Mouse (Mus musculus): ENCODE measurements around the gene Plekhh2.
"Not testable (repeated sequence)": the region's sequence is repeated elsewhere in the genome, so short reads cannot be mapped to it uniquely, and the experiment has no call there.

Plekhh2 gene

DNA sequence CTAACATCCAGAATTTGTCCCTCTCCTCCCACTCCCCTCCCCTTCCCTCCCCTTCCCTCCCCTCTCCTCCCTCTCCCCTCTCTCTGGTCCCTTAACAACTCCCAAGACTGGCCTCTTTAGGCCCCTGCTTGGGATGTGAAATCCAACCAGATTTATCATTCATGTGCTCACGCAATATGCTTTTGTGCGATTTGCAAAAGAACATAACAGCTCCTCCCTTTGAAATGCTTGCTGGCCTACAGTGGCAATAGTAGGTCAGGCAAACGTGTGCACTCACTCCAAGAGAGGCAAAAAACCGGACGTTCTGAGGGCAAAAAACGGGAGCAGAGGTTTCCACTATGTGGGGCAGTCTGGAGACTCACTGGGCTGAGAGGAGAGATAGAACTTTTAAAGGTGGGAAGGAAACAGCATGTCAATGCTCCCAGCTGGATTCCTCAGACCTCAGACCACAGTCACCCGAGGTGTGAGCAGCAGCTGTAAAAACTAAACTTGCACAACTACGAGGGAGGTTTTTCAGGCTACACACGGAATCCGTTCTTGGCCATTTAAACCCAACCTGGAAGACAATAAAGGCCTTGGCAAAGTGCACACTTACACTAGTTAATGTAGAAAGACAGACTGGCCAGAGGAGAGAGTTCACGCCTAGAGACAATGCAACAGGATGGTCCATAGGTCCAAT, 595 bp upstream of the Plekhh2 start:
- DNase-seq (ENCODE audit: extremely low read depth, insufficient read length, low spot score), result peak; percentile 52

- DNase-seq (ENCODE audit: extremely low read depth, insufficient read length, low spot score), result no peak
These were observed 906 bp downstream of the Plekhh2 start for GRCm38 (mm10) chr17:84512516-84513085.

GRCm38 (mm10) chr17:84515901-84516300, 4.2 kb downstream of the Plekhh2 start:
- no peak for DNase-seq (ENCODE audit: extremely low read depth, insufficient read length, low spot score)

DNA sequence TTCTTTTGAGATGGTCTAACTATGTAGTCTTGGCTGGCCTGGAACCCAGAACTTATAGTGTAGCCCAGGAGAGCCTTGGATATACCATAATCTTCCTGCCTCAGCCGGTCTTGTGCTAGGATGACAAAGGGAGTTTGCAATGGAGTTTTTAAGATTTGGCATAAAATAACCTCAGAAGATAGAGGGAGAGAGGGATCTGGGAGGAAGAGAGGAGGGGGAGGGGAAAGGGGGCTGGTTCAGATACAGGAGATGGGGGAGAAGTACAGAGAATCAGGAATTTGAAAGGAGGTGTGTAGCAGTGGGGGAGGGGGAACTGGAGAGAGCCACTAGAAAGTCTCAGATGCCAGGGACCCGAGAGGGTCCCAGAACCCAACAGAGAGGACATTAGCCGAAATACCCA, 7.7 kb downstream of the Plekhh2 start:
- DNase-seq (ENCODE audit: extremely low read depth, insufficient read length, low spot score), result no peak

DNA sequence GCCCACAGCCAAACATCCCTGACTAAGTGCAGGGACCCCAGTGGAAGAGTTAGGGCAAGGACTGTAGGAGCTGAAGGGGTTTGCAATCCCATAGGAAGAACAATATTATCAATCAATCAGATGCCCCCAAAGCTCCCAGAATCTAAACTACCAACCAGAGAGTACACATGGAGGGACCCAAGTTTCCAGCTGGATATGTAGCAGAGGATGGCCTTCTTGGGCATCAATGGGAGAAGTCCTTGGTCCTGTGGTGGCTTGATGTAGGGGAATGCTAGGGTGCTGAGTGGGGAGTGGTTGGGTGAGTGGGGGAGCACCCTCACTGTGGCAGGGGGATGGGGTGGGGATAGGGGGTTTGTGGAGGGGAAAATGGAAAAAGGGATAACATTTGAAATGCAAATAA, 8.4 kb downstream of the Plekhh2 start:
- no peak for DNase-seq (ENCODE audit: extremely low read depth, insufficient read length, low spot score)

GRCm38 (mm10) chr17:84529356-84529755, 17.7 kb downstream of the Plekhh2 start:
- DNase-seq (ENCODE audit: extremely low read depth, insufficient read length, low spot score), result peak; percentile 37

- no peak for DNase-seq (ENCODE audit: extremely low read depth, insufficient read length, low spot score)
These were observed 18.6 kb downstream of the Plekhh2 start for GRCm38 (mm10) chr17:84530202-84530796.

GRCm38 (mm10) chr17:84532909-84533499, 21.3 kb downstream of the Plekhh2 start:
- DNase-seq (ENCODE audit: extremely low read depth, insufficient read length, low spot score), result peak; percentile 32

GRCm38 (mm10) chr17:84533841-84534240, 22.1 kb downstream of the Plekhh2 start:
- DNase-seq (ENCODE audit: extremely low read depth, insufficient read length, low spot score), result peak; percentile 45

- no peak for DNase-seq (ENCODE audit: extremely low read depth, insufficient read length, low spot score)
These were observed 22.9 kb downstream of the Plekhh2 start for GRCm38 (mm10) chr17:84534632-84535031.

GRCm38 (mm10) chr17:84535226-84535625, 23.5 kb downstream of the Plekhh2 start:
- peak; percentile 43 for DNase-seq (ENCODE audit: extremely low read depth, insufficient read length, low spot score)

GRCm38 (mm10) chr17:84537301-84537700, 25.6 kb downstream of the Plekhh2 start:
- no peak for DNase-seq (ENCODE audit: extremely low read depth, insufficient read length, low spot score)

- DNase-seq (ENCODE audit: extremely low read depth, insufficient read length, low spot score), result no peak
These were observed 26.3 kb downstream of the Plekhh2 start for GRCm38 (mm10) chr17:84537966-84538365.

DNA sequence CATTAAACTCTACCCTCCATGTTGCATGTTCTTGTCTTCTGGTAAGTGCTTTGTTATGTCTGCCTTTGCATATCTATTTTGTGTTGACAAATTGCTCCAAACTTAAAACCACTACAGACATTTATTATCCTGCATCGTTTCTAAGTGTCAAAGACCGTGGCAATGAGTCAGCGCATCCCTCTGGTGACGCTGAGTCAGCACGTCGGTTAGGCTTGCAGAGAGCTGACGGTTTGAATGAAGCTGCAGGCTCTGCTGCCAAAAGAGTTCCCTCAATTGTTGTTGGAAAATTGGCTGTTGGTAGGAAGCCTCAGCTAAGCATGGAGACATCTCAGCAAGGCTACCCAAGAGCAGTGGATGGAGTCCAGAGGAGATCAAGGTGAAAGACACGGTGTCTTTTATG, 28.9 kb downstream of the Plekhh2 start:
- peak; percentile 65 for DNase-seq (ENCODE audit: extremely low read depth, insufficient read length, low spot score)

- DNase-seq (ENCODE audit: extremely low read depth, insufficient read length, low spot score), result no peak
These were observed 39.5 kb downstream of the Plekhh2 start for GRCm38 (mm10) chr17:84550902-84551877.

- no peak for DNase-seq (ENCODE audit: extremely low read depth, insufficient read length, low spot score)
These were observed 40.5 kb downstream of the Plekhh2 start for GRCm38 (mm10) chr17:84552230-84552629.

GRCm38 (mm10) chr17:84564264-84564663, 52.6 kb downstream of the Plekhh2 start:
- DNase-seq (ENCODE audit: extremely low read depth, insufficient read length, low spot score), result not testable (repeated sequence)

- no peak for DNase-seq (ENCODE audit: extremely low read depth, insufficient read length, low spot score)
These were observed 54.1 kb downstream of the Plekhh2 start for GRCm38 (mm10) chr17:84565762-84566161.

GRCm38 (mm10) chr17:84566773-84567555, 55.3 kb downstream of the Plekhh2 start:
- no peak for DNase-seq (ENCODE audit: extremely low read depth, insufficient read length, low spot score)

GRCm38 (mm10) chr17:84568807-84569206, 57.1 kb downstream of the Plekhh2 start:
- DNase-seq (ENCODE audit: extremely low read depth, insufficient read length, low spot score), result no peak

Data from 3134 (cell line).